Comparison of ENCODE assay signal across 23 mouse cellular contexts in the genomic region with DNA sequence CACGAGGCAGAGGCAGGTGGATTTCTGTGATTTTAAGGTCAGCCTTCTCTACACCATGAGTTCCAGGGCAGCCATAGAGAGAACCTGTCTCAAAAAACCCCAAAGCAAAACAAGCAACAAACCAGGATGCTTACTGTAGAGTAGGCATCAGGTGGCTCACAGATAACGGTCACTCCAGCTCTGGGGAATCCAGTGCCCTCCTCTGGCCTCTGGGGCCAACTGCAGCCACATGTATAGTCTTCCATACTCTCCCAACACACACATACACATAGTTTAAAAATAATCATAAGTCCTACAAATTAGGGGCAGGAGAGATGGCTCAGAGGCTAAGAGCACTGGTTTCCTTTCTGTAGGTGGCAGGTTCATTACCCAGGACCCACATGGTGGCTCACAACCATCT.
A peak's percentile ranks its signal among the peaks of the same experiment; 100 is the strongest.
DNase-seq lines count a peak whose midpoint lies in the region; ATAC-seq and TF ChIP-seq lines count a peak whose summit lies in the region.
"Had no signal": no experiment of that assay in that cellular context is flagged by ENCODE, and none has a peak within 500 bp of the region (broad histone marks: within the 10 kb centered on the region; RNA-seq: fewer than 3 reads in every experiment).

No protein-coding gene starts in this region.

- no peak for TF ChIP-seq EP300 in heart, postnatal 0 days (IDR thresholded peaks at IDR 0.05; ENCODE audit: low read depth)
- TF ChIP-seq EP300 in liver, embryonic 14.5 days (IDR thresholded peaks at IDR 0.05; ENCODE audit: low read depth), result no peak
- no peak for TF ChIP-seq EP300 in CH12.LX (IDR thresholded peaks at IDR 0.05; ENCODE audit: low read length)

- dilution Hi-C loops in CH12.LX (cut with MboI; ENCODE audit: extremely low pct_ligation_motif_present, extremely low pct_unique_long_range_greater_than_20kb, low sequenced_read_pairs), result no loop called here

- no peak overlapping the region for H3K9ac ChIP-seq in heart, postnatal 0 days (replicated peaks; ENCODE audit: low read depth, low read length)
- H3K9ac ChIP-seq in liver, embryonic 14.5 days (replicated peaks), result no peak overlapping the region
- H3K9ac ChIP-seq in liver, embryonic 11.5 days (ENCODE audit: low read depth, low read length), result no peak overlapping the region
- no peak overlapping the region for H3K9ac ChIP-seq in CH12.LX (ENCODE audit: insufficient read depth, low read depth)
- H3K9ac ChIP-seq: embryonic facial prominence, embryonic 12.5 days; forebrain, embryonic 15.5 days; hindbrain, embryonic 14.5 days; intestine, embryonic 15.5 days; liver, embryonic 13.5 days had no signal

- DNase-seq in heart, postnatal 0 days (ENCODE audit: low spot score), result no peak
- no peak for DNase-seq in heart, postnatal 36 days
- no peak for DNase-seq in liver, embryonic 14.5 days (ENCODE audit: low read depth in 3 of 3, low spot score in 3 of 3)
- no peak for DNase-seq in liver, embryonic 11.5 days (ENCODE audit: low spot score)
- peak; percentile 6 for DNase-seq in CH12.LX (ENCODE audit: extremely low read depth)
- DNase-seq in thymus, postnatal 4 days, result no peak
- DNase-seq: adrenal gland, adult 2 months; cerebellum, adult 9-11 months; heart, postnatal 14 days; kidney, postnatal 14 days; layer of hippocampus, adult 9-11 months; left cerebral cortex, postnatal 4 days; liver, embryonic 13.5 days; thymus, postnatal 14 days had no signal

- TF ChIP-seq CTCF in heart, postnatal 0 days (IDR thresholded peaks at IDR 0.05; ENCODE audit: low read depth), result peak; percentile 24
- peak; percentile 42 for TF ChIP-seq CTCF in liver, embryonic 14.5 days (IDR thresholded peaks at IDR 0.05; ENCODE audit: low read depth)
- peak in 1 of 2 experiments; percentile 43; a peak in 2 of 4 replicates for TF ChIP-seq CTCF in CH12.LX (conservative IDR thresholded peaks at IDR 0.05 in 1 of 2, IDR thresholded peaks at IDR 0.05 in 1 of 2; ENCODE audit: low read depth in 2 of 2, low read length in 2 of 2)

- no peaks in the 10 kb centered on the region for H3K4me1 ChIP-seq in heart, postnatal 0 days (ENCODE audit: control insufficient read depth, insufficient read depth)
- H3K4me1 ChIP-seq in liver, embryonic 14.5 days (replicated peaks; ENCODE audit: control insufficient read depth in 2 of 2, insufficient read depth in 2 of 2, low read length in 1 of 2), result no peaks in the 10 kb centered on the region
- H3K4me1 ChIP-seq in liver, embryonic 11.5 days (replicated peaks; ENCODE audit: control insufficient read depth, insufficient read depth, low read length), result no peaks in the 10 kb centered on the region
- H3K4me1 ChIP-seq in CH12.LX (ENCODE audit: control insufficient read depth in 1 of 2, insufficient read depth in 2 of 2), result peaks cover 0 to 7% of the 10 kb centered on the region in 2 experiments; a peak in 2 of 4 replicates
- H3K4me1 ChIP-seq: intestine, embryonic 15.5 days; liver, embryonic 13.5 days had no signal

- peaks cover 5% of the 10 kb centered on the region for H3K36me3 ChIP-seq in heart, postnatal 0 days (replicated peaks; ENCODE audit: control insufficient read depth, insufficient read depth, low read length)
- H3K36me3 ChIP-seq in liver, embryonic 14.5 days (replicated peaks; ENCODE audit: control insufficient read depth, insufficient read depth, low read depth), result 0 out of 2 replicates have a peak, but pooled peaks cover 4% of the 10 kb centered on the region
- H3K36me3 ChIP-seq in liver, embryonic 11.5 days (ENCODE audit: control insufficient read depth, insufficient read depth, low read length), result no peaks in the 10 kb centered on the region; the same call in 1 of the 2 replicates
- H3K36me3 ChIP-seq in CH12.LX (replicated peaks in 1 of 2; ENCODE audit: control insufficient read depth in 1 of 2, insufficient read depth in 1 of 2, low read length in 1 of 2), result peaks cover 14 to 60% of the 10 kb centered on the region in 2 experiments
- H3K36me3 ChIP-seq: embryonic facial prominence, embryonic 12.5 days; intestine, embryonic 15.5 days had no signal

- H3K27me3 ChIP-seq in heart, postnatal 0 days (ENCODE audit: control insufficient read depth, insufficient read depth, low read length), result no peaks in the 10 kb centered on the region
- H3K27me3 ChIP-seq in liver, embryonic 14.5 days (ENCODE audit: control insufficient read depth, insufficient read depth, low read length), result no peaks in the 10 kb centered on the region
- H3K27me3 ChIP-seq in liver, embryonic 11.5 days (replicated peaks; ENCODE audit: control insufficient read depth, insufficient read depth, low read length), result no peaks in the 10 kb centered on the region
- no peaks in the 10 kb centered on the region for H3K27me3 ChIP-seq in CH12.LX (replicated peaks)
- H3K27me3 ChIP-seq: embryonic facial prominence, embryonic 12.5 days; forebrain, embryonic 15.5 days; intestine, embryonic 15.5 days; liver, embryonic 13.5 days; megakaryocyte, embryonic 14.5 days had no signal

- no peak overlapping the region for H3K4me3 ChIP-seq in heart, postnatal 0 days (ENCODE audit: low read depth, low read length)
- no peak overlapping the region for H3K4me3 ChIP-seq in liver, embryonic 14.5 days (ENCODE audit: insufficient read depth in 1 of 2, low read depth in 2 of 2, low read length in 2 of 2)
- H3K4me3 ChIP-seq in liver, embryonic 11.5 days (ENCODE audit: low read depth, low read length), result no peak overlapping the region
- H3K4me3 ChIP-seq in CH12.LX (replicated peaks in 1 of 3; ENCODE audit: low read depth in 2 of 3, low read length in 2 of 3, poor library complexity in 1 of 3), result no peak overlapping the region
- H3K4me3 ChIP-seq: embryonic facial prominence, embryonic 12.5 days; forebrain, embryonic 15.5 days; intestine, embryonic 15.5 days; left cerebral cortex, adult 2 months; liver, embryonic 13.5 days; megakaryocyte, embryonic 14.5 days had no signal

- 76% methylated on average over 2 of the region's 2 CpGs for WGBS in heart, postnatal 0 days
- 60% methylated on average over 2 of the region's 2 CpGs for WGBS in liver, embryonic 14.5 days (ENCODE audit: insufficient replicate concordance)
- WGBS in liver, embryonic 11.5 days, result 72% methylated on average over 2 of the region's 2 CpGs

- no peaks in the 10 kb centered on the region for H3K9me3 ChIP-seq in heart, postnatal 0 days (replicated peaks; ENCODE audit: control insufficient read depth, low read length)
- H3K9me3 ChIP-seq in liver, embryonic 14.5 days (ENCODE audit: control insufficient read depth, low read length), result no peaks in the 10 kb centered on the region
- no peaks in the 10 kb centered on the region for H3K9me3 ChIP-seq in liver, embryonic 11.5 days (ENCODE audit: control insufficient read depth, low read length)
- H3K9me3 ChIP-seq in CH12.LX (replicated peaks; ENCODE audit: low read length), result peaks cover 2% of the 10 kb centered on the region
- H3K9me3 ChIP-seq: embryonic facial prominence, embryonic 12.5 days; forebrain, embryonic 15.5 days; intestine, embryonic 15.5 days; liver, embryonic 13.5 days; megakaryocyte, embryonic 14.5 days had no signal

- H3K79me2 ChIP-seq in CH12.LX (replicated peaks; ENCODE audit: control insufficient read depth, extremely low read depth, insufficient read depth, poor library complexity, severe bottlenecking), result no peaks in the 10 kb centered on the region

- peak; percentile 19 for TF ChIP-seq RAD21 in CH12.LX (IDR thresholded peaks at IDR 0.05; ENCODE audit: low read depth, low read length)

- no peak overlapping the region for H3K4me2 ChIP-seq in heart, postnatal 0 days (ENCODE audit: low read depth, low read length)
- H3K4me2 ChIP-seq in liver, embryonic 14.5 days (ENCODE audit: low read depth), result no peak overlapping the region
- no peak overlapping the region for H3K4me2 ChIP-seq in liver, embryonic 11.5 days
- no peak overlapping the region for H3K4me2 ChIP-seq in CH12.LX (ENCODE audit: insufficient read depth, low read depth, poor library complexity, severe bottlenecking)
- H3K4me2 ChIP-seq: embryonic facial prominence, embryonic 12.5 days; forebrain, embryonic 15.5 days; hindbrain, embryonic 14.5 days; intestine, embryonic 15.5 days; liver, embryonic 13.5 days had no signal

- TF ChIP-seq POLR2A in CH12.LX (IDR thresholded peaks at IDR 0.05; ENCODE audit: low read depth, low read length), result no peak

- H3K27ac ChIP-seq in heart, postnatal 0 days (ENCODE audit: low read depth), result no peak overlapping the region
- no peak overlapping the region for H3K27ac ChIP-seq in liver, embryonic 14.5 days
- H3K27ac ChIP-seq in liver, embryonic 11.5 days (ENCODE audit: low read depth, low read length), result no peak overlapping the region
- no peak overlapping the region for H3K27ac ChIP-seq in CH12.LX (ENCODE audit: insufficient read depth, low read depth)
- H3K27ac ChIP-seq: embryonic facial prominence, embryonic 12.5 days; forebrain, embryonic 15.5 days; hindbrain, embryonic 14.5 days; intestine, embryonic 15.5 days; left cerebral cortex, adult 2 months; liver, embryonic 13.5 days had no signal

- no peak for ATAC-seq in heart, postnatal 0 days (ENCODE audit: insufficient read depth, low read depth)
- ATAC-seq in liver, embryonic 14.5 days (ENCODE audit: insufficient read depth), result no peak
- ATAC-seq in liver, embryonic 11.5 days (replicated peaks; ENCODE audit: low FRiP score), result no peak
- peak; percentile 61 for ATAC-seq in megakaryocyte progenitor cell, adult 5-6 weeks (replicated peaks; ENCODE audit: poor library complexity)
- no peak for ATAC-seq in CD4-positive, CD25-positive, alpha-beta regulatory T cell, adult 4 months
- ATAC-seq: forebrain, embryonic 15.5 days; intestine, embryonic 15.5 days; midbrain, embryonic 16.5 days had no signal

- intact Hi-C loops in heart, postnatal 36 days (cut with DNase I), result no loop called here

- in situ Hi-C loops in CH12.LX (cut with MboI; ENCODE audit: low pct_ligation_motif_present, low pct_unique_long_range_greater_than_20kb, low sequenced_read_pairs), result no loop called here

TF ChIP-seq in CH12.LX, 34 proteins besides CTCF, POLR2A, EP300 and RAD21:
- TF ChIP-seq SMC3 (IDR thresholded peaks at IDR 0.05; ENCODE audit: low read depth, low read length) (peak; percentile 30), IRF4 (IDR thresholded peaks at IDR 0.05; ENCODE audit: low read depth, low read length) (no peak)
